Mouse (Mus musculus): ENCODE data around the gene Rpl27.

GRCm38 (mm10) chr11:101451536-101451935 is 9.4 kb downstream of the Rpl27 start:
- TF ChIP-seq POLR2A (IDR thresholded peaks at IDR 0.05; ENCODE audit: control insufficient read depth, low read depth, low read length) (no peak), CTCF (IDR thresholded peaks at IDR 0.05; ENCODE audit: control insufficient read depth, insufficient read depth, insufficient replicate concordance, low read depth, low read length) (no peak)

All from testis, adult 2 months (tissue).